Mouse (Mus musculus): Measurements from ENCODE around the gene H13. TPM values are rescaled to one million over a fixed set of nuclear protein-coding genes. Genes with fewer than 3 reads are reported as not detected.

The H13 gene
- total and polyA plus RNA-seq, 2 experiments from 2014 or later: 162 to 196 TPM

- DNase-seq (ENCODE audit: low spot score) (peak; percentile 62), ATAC-seq (peak; percentile 73)
- TF ChIP-seq CTCF (IDR thresholded peaks at IDR 0.05; ENCODE audit: low read depth): no peak
- 53% methylated on average over 8 of the region's 8 CpGs for WGBS
- Histone ChIP-seq H3K4me1 (ENCODE audit: insufficient read depth, low read length) (no peaks in the 10 kb centered on the region), H3K4me3 (ENCODE audit: low read length) (no peak overlapping the region), H3K27ac (peak overlapping the region; percentile 54; the same call in 1 of the 2 replicates), H3K9ac (replicated peaks; ENCODE audit: low read length) (no peak overlapping the region; the same call in 1 of the 2 replicates), H3K36me3 (ENCODE audit: insufficient read depth, low read length) (peaks cover 66% of the 10 kb centered on the region), H3K4me2 (ENCODE audit: low read depth, low read length) (no peak overlapping the region), H3K27me3 (ENCODE audit: insufficient read depth, low read length) (no peaks in the 10 kb centered on the region), H3K9me3 (ENCODE audit: low read length) (no peaks in the 10 kb centered on the region)
These were observed 10.6 kb downstream of the H13 start for GRCm38 (mm10) chr2:152679701-152680355.

- no peaks in the 10 kb centered on the region for H3K27me3 ChIP-seq (ENCODE audit: insufficient read depth, low read length)
- no peak overlapping the region for H3K4me2 ChIP-seq (ENCODE audit: low read depth, low read length)
- DNase-seq (ENCODE audit: low spot score) (no peak), ATAC-seq (no peak)
- WGBS: 89% methylated on average over 5 of the region's 5 CpGs
- TF ChIP-seq CTCF (IDR thresholded peaks at IDR 0.05; ENCODE audit: low read depth): no peak
- no peak overlapping the region for H3K9ac ChIP-seq (replicated peaks; ENCODE audit: low read length)
- H3K27ac ChIP-seq: no peak overlapping the region
- H3K4me3 ChIP-seq (ENCODE audit: low read length): no peak overlapping the region
- H3K36me3 ChIP-seq (ENCODE audit: insufficient read depth, low read length): peaks cover 69% of the 10 kb centered on the region
- H3K4me1 ChIP-seq (ENCODE audit: insufficient read depth, low read length): no peaks in the 10 kb centered on the region
- no peaks in the 10 kb centered on the region for H3K9me3 ChIP-seq (ENCODE audit: low read length)
These were observed 13.8 kb downstream of the H13 start for GRCm38 (mm10) chr2:152683086-152683485.

DNA sequence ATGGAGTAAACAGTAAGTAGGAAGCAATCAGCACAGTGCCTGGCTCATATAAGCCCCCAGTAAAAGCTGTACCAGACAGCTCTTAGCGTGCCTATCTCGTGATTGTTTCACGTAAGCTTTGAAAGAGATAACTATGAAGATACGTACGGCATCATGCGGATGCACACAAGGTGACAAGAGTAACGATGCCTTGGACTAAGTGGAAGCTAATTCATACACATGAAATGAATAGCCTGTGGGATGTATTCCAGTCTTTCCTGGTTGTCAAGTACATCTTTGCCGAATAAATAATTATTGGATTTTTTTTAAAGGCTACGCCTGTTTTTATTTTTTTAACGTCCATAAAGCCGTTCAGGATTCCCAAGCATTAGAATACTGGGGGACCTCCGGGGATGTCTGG lies 17.1 kb downstream of the H13 start:
- H3K36me3 ChIP-seq (ENCODE audit: insufficient read depth, low read length): peaks cover 70% of the 10 kb centered on the region
- H3K27ac ChIP-seq: peak overlapping the region; percentile 58
- DNase-seq (ENCODE audit: low spot score): no peak
- peak overlapping the region; percentile 4; the same call in 1 of the 2 replicates for H3K4me3 ChIP-seq (ENCODE audit: low read length)
- no peak for ATAC-seq
- H3K27me3 ChIP-seq (ENCODE audit: insufficient read depth, low read length): no peaks in the 10 kb centered on the region
- H3K9me3 ChIP-seq (ENCODE audit: low read length): no peaks in the 10 kb centered on the region
- WGBS: 55% methylated on average over 12 of the region's 12 CpGs
- H3K9ac ChIP-seq (replicated peaks; ENCODE audit: low read length): no peak overlapping the region
- H3K4me2 ChIP-seq (ENCODE audit: low read depth, low read length): peak overlapping the region; percentile 46
- TF ChIP-seq CTCF (IDR thresholded peaks at IDR 0.05; ENCODE audit: low read depth): no peak
- no peaks in the 10 kb centered on the region for H3K4me1 ChIP-seq (ENCODE audit: insufficient read depth, low read length)

DNA sequence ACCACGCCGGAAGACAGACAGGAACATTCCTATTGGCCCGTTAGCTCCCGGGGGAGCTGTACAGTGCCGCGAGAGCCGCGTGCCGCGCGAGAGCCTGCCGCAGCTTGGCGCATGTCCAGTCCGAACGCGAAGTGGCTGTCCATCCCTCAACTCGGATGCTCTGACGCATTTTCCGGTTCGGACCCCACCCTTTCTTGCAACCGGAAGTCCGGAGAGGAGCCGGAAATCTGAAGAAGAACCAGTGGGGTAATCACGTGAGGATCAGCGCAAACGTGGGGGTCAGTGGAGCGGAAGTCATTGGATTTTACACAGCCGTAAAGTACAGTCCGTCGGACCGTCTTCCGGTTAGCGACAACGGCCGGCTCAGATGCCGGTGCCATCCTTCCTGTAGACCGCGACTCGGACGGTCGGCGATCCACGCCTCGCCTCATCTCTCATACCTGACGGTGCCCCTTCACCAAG lies 17.6 kb downstream of the H13 start, which contains the start of gene Mcts2:
TSS of gene Mcts2 (plus strand) at position 230 of the 462 bp plus-strand sequence.
- no peak for TF ChIP-seq CTCF (IDR thresholded peaks at IDR 0.05; ENCODE audit: low read depth)
- no peak within 1 kb of the TSS; the same call in 1 of the 2 replicates for H3K9ac ChIP-seq (replicated peaks; ENCODE audit: low read length)
- WGBS: 51% methylated on average over 45 of the region's 45 CpGs

DNA sequence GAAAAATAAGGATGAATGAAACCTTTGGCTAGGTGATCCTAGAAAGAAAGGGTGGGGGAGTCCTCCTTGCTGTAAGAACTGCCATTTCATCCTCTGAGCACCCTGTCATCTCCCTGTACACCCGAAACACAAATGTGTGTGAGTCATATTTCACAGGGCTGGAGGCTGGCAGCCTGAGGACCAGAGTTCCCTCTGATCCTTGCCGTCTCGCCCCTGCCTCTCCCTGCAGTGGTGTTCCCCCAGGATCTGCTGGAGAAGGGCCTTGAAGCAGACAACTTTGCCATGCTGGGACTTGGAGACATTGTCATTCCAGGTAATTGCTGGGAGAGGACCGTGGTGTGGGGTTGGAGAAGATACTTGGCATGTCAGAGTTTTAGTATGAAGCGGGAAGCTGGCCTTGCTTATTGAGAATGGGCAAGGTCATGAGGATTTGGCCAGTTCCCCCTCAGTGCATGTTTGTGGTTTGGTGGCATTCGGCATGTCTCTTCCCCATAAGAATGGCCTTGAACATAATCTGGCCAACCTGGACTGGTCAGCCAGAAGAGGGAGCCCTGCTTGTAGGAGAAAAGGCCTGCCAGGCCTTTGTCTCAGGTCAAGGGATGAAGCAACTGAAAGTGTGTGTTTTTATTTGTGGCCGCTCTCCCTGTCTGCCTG lies 22.4 kb downstream of the H13 start:
- Histone ChIP-seq H3K4me3 (ENCODE audit: low read length) (no peak overlapping the region), H3K36me3 (ENCODE audit: insufficient read depth, low read length) (peaks cover 36% of the 10 kb centered on the region)
- peak; percentile 56 for DNase-seq (ENCODE audit: low spot score)

More for the DNA sequence above, 17.6 kb downstream of the H13 start, which contains the start of gene Mcts2:
- Histone ChIP-seq H3K36me3 (ENCODE audit: insufficient read depth, low read length) (peaks cover 65% of the 10 kb centered on the region), H3K9me3 (ENCODE audit: low read length) (no peaks in the 10 kb centered on the region), H3K4me2 (ENCODE audit: low read depth, low read length) (peak within 1 kb of the TSS; percentile 59), H3K4me1 (ENCODE audit: insufficient read depth, low read length) (no peaks in the 10 kb centered on the region), H3K27me3 (ENCODE audit: insufficient read depth, low read length) (no peaks in the 10 kb centered on the region), H3K27ac (peak within 1 kb of the TSS; percentile 58), H3K4me3 (ENCODE audit: low read length) (peak within 1 kb of the TSS; percentile 40)
- DNase-seq (ENCODE audit: low spot score) (peak; percentile 97), ATAC-seq (peak; percentile 96)

DNA sequence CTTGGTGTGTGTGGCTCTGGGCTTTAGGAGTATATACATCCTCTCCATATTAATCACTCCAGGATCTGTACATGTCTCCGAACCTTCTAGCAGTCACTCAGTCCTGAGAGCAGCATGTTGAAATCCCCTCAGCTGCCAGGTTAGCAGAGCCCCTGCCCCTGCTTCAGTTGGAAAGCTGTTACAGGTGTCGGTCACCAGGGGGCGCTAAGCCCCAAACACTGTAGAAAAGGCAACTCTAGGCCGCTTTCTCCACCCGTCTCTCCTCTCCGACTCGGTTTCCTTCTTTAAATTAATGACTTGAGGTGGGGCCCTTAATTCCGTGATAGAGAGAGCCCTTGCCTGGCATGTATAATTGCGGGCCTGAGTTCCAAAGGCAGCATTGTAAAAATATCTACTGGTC lies 24.0 kb downstream of the H13 start:
- Histone ChIP-seq H3K9ac (replicated peaks; ENCODE audit: low read length) (no peak overlapping the region; the same call in 1 of the 2 replicates), H3K36me3 (ENCODE audit: insufficient read depth, low read length) (peaks cover 39% of the 10 kb centered on the region), H3K9me3 (ENCODE audit: low read length) (no peaks in the 10 kb centered on the region), H3K4me1 (ENCODE audit: insufficient read depth, low read length) (no peaks in the 10 kb centered on the region), H3K4me2 (ENCODE audit: low read depth, low read length) (peak overlapping the region; percentile 39), H3K27me3 (ENCODE audit: insufficient read depth, low read length) (no peaks in the 10 kb centered on the region), H3K27ac (peak overlapping the region; percentile 52; the same call in 1 of the 2 replicates), H3K4me3 (ENCODE audit: low read length) (0 out of 2 replicates have a peak overlapping the region, but pooled peaks have one; percentile 1)
- peak; percentile 87 for DNase-seq (ENCODE audit: low spot score)
- WGBS: 17% methylated on average over 9 of the region's 9 CpGs
- TF ChIP-seq CTCF (IDR thresholded peaks at IDR 0.05; ENCODE audit: low read depth): peak; percentile 93
- peak; percentile 51 for ATAC-seq

More for the DNA sequence above, 22.4 kb downstream of the H13 start:
- no peak overlapping the region; the same call in 1 of the 2 replicates for H3K9ac ChIP-seq (replicated peaks; ENCODE audit: low read length)
- peak; percentile 65 for TF ChIP-seq CTCF (IDR thresholded peaks at IDR 0.05; ENCODE audit: low read depth)
- 71% methylated on average over 7 of the region's 7 CpGs for WGBS
- no peak overlapping the region; the same call in 1 of the 2 replicates for H3K27ac ChIP-seq
- no peaks in the 10 kb centered on the region for H3K4me1 ChIP-seq (ENCODE audit: insufficient read depth, low read length)
- H3K27me3 ChIP-seq (ENCODE audit: insufficient read depth, low read length): no peaks in the 10 kb centered on the region
- no peak overlapping the region for H3K4me2 ChIP-seq (ENCODE audit: low read depth, low read length)
- H3K9me3 ChIP-seq (ENCODE audit: low read length): no peaks in the 10 kb centered on the region
- ATAC-seq: no peak
